Mouse (Mus musculus): Measurements from ENCODE around the gene C5ar1. TPM values are rescaled to one million over a fixed set of nuclear protein-coding genes. Genes with fewer than 3 reads are reported as not detected.

The C5ar1 gene
- under 1 TPM in 1 of 2 experiments, not detected in 1; 0.32 TPM for total RNA-seq (2023)

DNA sequence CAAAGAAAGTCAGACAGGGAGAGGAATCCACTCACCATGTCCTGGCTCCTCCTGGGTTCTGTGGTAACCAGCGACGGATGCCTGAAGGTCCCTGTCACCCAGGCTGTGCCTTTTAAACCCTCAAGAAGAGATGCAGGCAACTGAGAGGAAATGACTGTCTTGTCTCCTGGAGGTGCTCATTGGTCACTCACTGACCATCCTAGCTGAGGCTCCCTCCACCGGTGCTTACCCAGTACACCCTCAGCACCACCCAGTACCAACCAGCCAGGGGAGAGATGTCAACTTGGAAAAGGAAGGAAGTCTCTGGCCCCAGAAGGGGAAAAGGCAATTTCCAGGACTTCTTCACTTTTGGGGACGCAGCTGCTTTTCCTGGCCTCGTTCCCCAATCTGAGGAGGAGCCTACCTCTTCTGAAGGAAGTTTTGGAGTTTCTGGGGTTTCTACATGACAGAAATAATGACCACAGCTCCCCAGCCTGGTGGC, at the start of gene C5ar1:
Gene C5ar1 (minus strand): TSS at position 431 of the 481 bp plus-strand sequence.

DNA sequence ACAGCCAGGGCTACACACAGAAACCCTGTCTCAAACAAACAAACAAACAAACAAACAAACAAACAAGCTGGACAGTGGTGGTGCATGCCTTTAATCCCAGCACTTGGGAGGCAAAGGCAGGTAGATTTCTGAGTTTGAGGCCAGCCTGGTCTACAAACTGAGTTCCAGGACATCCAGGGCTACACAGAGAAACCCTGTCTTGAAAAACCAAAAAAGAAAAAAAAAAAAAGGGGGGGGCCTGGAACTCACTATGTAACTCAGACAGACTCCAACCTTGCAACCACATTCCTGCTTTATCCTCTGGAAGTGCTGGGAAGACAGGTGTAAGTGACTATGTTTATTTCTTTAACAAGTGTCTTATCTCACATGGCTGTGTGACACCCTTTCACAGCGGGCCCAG, 48.8 kb upstream of the C5ar1 start, which contains the start of gene Bbc3:
Gene Bbc3 (plus strand): TSS at position 301 of the 400 bp plus-strand sequence.

DNA sequence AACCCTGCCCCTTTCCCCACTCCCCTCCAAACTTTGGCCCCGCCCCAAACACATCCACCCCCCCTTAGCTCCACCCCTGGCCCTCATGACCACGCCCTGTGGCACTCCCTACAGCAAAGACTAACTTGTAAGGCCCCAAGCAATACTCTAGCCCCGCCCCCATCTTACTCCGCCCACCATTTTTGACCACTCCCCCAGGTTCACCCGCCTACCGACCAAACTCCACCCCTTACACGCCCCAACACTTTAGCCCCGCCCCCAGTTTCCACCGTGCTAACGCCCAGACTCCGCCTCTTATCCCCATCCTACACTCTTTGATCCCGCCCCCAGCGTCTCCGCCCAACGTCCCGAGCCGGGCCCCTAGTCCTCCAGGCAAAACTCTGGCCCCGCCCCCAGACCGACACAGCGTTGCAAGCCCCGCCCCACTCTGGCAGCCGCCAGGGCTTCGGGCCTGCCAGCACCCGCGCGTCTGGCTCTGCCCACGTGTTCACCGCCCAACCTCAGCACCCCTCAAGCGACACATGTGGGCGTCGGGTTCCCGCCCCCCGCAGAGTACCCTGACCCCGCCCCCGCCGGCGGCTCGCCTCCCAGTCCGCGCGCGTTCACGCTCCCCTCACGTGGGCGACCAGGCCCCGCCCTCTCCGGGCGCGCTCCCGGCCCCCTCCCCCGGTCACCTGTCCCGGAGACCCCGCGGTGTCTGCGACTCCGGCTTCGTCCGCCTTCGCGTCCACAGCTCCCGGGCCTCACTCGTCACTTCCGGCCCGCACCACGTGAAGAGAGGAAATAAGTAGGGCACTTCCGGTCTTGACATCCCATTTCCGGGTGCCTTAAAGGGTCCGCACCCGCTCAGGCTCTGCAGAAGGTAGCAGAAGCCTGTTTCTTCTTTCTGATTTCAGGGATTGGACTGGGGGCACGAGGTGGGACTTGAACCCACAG, 27.0 kb upstream of the C5ar1 start, which contains the start of gene Ccdc9:
Gene Ccdc9 (minus strand): TSS at position 770 of the 936 bp plus-strand sequence.

DNA sequence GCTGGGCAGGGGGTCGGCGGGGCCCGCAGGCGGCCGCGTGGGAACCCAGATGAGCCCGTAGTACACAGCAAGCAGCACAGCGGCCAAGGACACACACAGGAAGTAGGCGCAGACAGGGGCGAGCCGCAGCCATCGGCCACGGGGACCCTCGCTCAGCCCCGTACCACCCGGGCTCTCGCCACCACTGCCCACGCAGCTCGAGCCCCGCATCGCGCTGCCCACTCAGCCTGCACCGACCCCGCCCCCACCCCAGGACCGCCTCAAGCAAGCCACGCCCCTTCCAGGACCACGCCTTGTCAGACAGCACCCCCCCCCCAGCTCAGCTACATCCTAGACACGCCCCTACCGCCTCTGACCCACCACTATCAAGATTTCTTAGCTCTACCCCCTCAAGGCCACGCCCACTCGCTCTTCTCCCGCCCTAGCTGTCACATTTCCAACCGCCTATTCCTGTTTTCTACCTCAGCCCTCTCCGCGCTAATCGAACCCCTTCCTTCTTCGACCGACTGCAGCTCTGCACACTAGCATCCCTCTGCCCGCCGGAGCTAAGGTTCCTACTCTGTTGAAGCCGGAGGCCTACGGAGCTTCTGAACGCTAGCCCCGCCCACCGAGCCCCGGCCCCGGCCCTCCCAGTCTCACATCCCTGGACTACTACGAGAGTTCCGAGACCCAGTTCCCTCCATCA, 13.9 kb upstream of the C5ar1 start, which contains the start of gene Inafm1:
Gene Inafm1 (minus strand): TSS at position 537 of the 685 bp plus-strand sequence.

DNA sequence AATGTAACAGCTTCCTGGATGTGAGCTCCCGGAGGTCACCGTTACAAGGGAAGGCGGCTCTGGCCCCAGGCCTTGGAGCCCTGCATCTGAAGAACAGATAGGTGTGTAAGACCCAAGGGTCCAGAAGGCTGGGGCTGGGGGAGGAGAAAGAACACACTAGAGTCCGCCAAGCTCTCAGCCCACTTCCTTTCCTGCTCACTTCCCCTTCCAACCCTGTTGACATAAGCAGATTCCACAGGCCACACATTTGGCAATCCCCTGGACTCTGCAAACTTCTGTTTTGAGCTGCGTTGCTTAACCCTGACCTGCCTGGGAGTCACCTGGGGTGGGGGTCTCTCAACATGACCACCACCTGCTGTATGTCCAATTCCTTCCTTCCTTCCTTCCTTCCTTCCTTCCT, 15.3 kb downstream of the C5ar1 start, which contains the start of gene C5ar2:
Gene C5ar2 (minus strand): TSS at position 88 of the 400 bp plus-strand sequence.

DNA sequence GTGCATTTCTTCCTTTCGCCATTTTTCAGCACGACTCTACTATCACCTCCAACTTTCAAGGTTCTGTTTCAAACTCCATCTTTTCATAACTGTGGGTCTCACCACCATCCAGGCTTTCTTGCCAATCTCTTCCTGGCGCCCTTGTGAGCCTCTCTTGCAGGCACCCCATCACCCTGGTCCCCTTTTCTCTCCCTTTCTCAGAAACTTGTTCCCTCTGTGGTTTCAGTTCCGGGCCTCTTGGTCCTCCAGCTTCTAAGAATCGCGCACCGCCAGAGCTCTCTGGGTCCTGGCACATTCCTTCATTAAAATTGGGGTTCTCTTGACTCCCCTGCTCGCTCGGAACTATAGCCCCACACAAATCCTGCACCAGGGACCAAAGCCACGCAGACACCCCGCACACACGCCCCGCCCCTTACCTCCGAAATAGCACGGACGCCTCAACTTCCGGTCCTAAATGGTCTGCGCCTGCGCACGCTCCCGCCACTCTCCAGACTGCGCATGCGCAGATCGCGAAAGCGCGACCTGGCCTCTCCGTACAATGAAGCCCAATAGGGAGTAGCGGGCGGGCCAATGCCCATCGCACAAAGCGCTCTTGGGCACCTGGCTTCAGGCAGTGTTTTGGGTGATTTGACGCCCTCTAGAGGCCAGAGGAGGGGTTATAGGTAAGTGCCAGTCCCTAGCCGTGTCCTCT, 37.6 kb downstream of the C5ar1 start, which contains the start of gene Dhx34:
Gene Dhx34 (minus strand): TSS at position 456 of the 691 bp plus-strand sequence.

Other genes with a start within 250 kb of the C5ar1 start
- 10 to 100 TPM; 75.2 to 82.1 TPM for gene Bicra, start 211.6 kb downstream of the C5ar1 start, total RNA-seq (2023)
- not detected for gene Zfp541, start 197.7 kb downstream of the C5ar1 start, total RNA-seq (2023)
- 100 to 1,000 TPM; 266 to 309 TPM for gene Napa, start 161.1 kb downstream of the C5ar1 start, total RNA-seq (2023)
- gene Kptn, start 139.6 kb downstream of the C5ar1 start, total RNA-seq (2023), result 10 to 100 TPM; 38.4 to 39.2 TPM
- gene Slc8a2, start 129.7 kb downstream of the C5ar1 start, total RNA-seq (2023), result under 1 TPM; 0.09 to 0.18 TPM
- gene Meis3, start 84.5 kb downstream of the C5ar1 start, total RNA-seq (2023), result 10 to 100 TPM; 17.0 to 21.1 TPM
- 10 to 100 TPM; 49.7 to 55.6 TPM for gene Dhx34, start 37.5 kb downstream of the C5ar1 start, total RNA-seq (2023)
- gene C5ar2, start 15.4 kb downstream of the C5ar1 start, total RNA-seq (2023), result 1 to 10 TPM; 2.6 to 4.1 TPM
- 10 to 100 TPM; 28.1 to 30.6 TPM for gene Inafm1, start 14.1 kb upstream of the C5ar1 start, total RNA-seq (2023)
- gene Ccdc9, start 27.3 kb upstream of the C5ar1 start, total RNA-seq (2023), result 100 to 1,000 TPM; 323 to 369 TPM
- gene Bbc3, start 48.9 kb upstream of the C5ar1 start, total RNA-seq (2023), result 1 to 10 TPM; 3.6 to 5.9 TPM
- gene Sae1, start 128.3 kb upstream of the C5ar1 start, total RNA-seq (2023), result 10 to 100 TPM; 57.8 to 58.5 TPM
- gene Zc3h4, start 141.4 kb upstream of the C5ar1 start, total RNA-seq (2023), result 100 to 1,000 TPM in 1 of 2 experiments, 10 to 100 TPM in 1; 90.6 to 108 TPM
- 10 to 100 TPM; 39.2 to 41.6 TPM for gene Tmem160, start 193.2 kb upstream of the C5ar1 start, total RNA-seq (2023)
- gene Npas1, start 218.2 kb upstream of the C5ar1 start, total RNA-seq (2023), result not detected